Mouse (Mus musculus): ENCODE data around the gene Edf1.

Gene Edf1

GRCm38 (mm10) chr2:25561946-25562345 lies 4.3 kb downstream of the Edf1 start:
- DNase-seq (ENCODE audit: low read depth, low spot score) = no peak

- DNase-seq (ENCODE audit: low read depth, low spot score) = no peak
Measured at GRCm38 (mm10) chr2:25565741-25566140, 8.1 kb downstream of the Edf1 start.

GRCm38 (mm10) chr2:25566558-25566957 lies 8.9 kb downstream of the Edf1 start:
- DNase-seq (ENCODE audit: low read depth, low spot score) = no peak

- DNase-seq (ENCODE audit: low read depth, low spot score) = peak; percentile 45
Measured at GRCm38 (mm10) chr2:25568473-25569019, 10.9 kb downstream of the Edf1 start.

- DNase-seq (ENCODE audit: low read depth, low spot score) = no peak
Measured at GRCm38 (mm10) chr2:25569323-25569722, 11.7 kb downstream of the Edf1 start.

- no peak for DNase-seq (ENCODE audit: low read depth, low spot score)
Measured at GRCm38 (mm10) chr2:25571221-25571620, 13.6 kb downstream of the Edf1 start.

- no peak for DNase-seq (ENCODE audit: low read depth, low spot score)
Measured at GRCm38 (mm10) chr2:25573068-25573467, 15.4 kb downstream of the Edf1 start.

- no peak for DNase-seq (ENCODE audit: low read depth, low spot score)
Measured at GRCm38 (mm10) chr2:25574136-25574535, 16.5 kb downstream of the Edf1 start.

- peak; percentile 99 for DNase-seq (ENCODE audit: low read depth, low spot score)
Measured at GRCm38 (mm10) chr2:25574579-25575431, 17.2 kb downstream of the Edf1 start, which contains the start of the genes Mamdc4 and Phpt1. Gene Mamdc4 (minus strand): TSS chr2:25574845. Gene Phpt1 (minus strand): TSS chr2:25575224.

- DNase-seq (ENCODE audit: low read depth, low spot score) = peak; percentile 23
Measured at GRCm38 (mm10) chr2:25575432-25576027, 17.9 kb downstream of the Edf1 start.

- DNase-seq (ENCODE audit: low read depth, low spot score) = peak; percentile 16
Measured at GRCm38 (mm10) chr2:25576028-25576850, 18.6 kb downstream of the Edf1 start.

- peak; percentile 35 for DNase-seq (ENCODE audit: low read depth, low spot score)
Measured at GRCm38 (mm10) chr2:25576965-25577891, 19.6 kb downstream of the Edf1 start.

- DNase-seq (ENCODE audit: low read depth, low spot score) = peak; percentile 35
Measured at GRCm38 (mm10) chr2:25577951-25578795, 20.5 kb downstream of the Edf1 start.

- peak; percentile 47 for DNase-seq (ENCODE audit: low read depth, low spot score)
Measured at GRCm38 (mm10) chr2:25578796-25579736, 21.4 kb downstream of the Edf1 start.

GRCm38 (mm10) chr2:25579737-25580460 lies 22.3 kb downstream of the Edf1 start:
- DNase-seq (ENCODE audit: low read depth, low spot score) = peak; percentile 84

GRCm38 (mm10) chr2:25580621-25581101 lies 23.0 kb downstream of the Edf1 start:
- no peak for DNase-seq (ENCODE audit: low read depth, low spot score)

GRCm38 (mm10) chr2:25581294-25581864 lies 23.7 kb downstream of the Edf1 start, which contains the start of gene Ajm1:
Gene Ajm1 (minus strand): TSS chr2:25581757.
- peak; percentile 66 for DNase-seq (ENCODE audit: low read depth, low spot score)

All from R1 (cell line).